Mouse (Mus musculus) neural tube, embryonic 11.5 days (tissue): ENCODE results near the gene Gbp7. TPM values are rescaled to one million over a fixed set of nuclear protein-coding genes. Genes with fewer than 3 reads are reported as not detected.
"Not testable (repeated sequence)": the region's sequence is repeated elsewhere in the genome, so short reads cannot be mapped to it uniquely, and the experiment has no call there.

Experiments
- ATAC-seq: fragments of 200-750 bp; cut with Nextera tagmentation; 2 replicates; pipeline ENCODE4 v1.8.0; 2017; ENCODE audit warnings: moderate number of reproducible peaks, mild to moderate bottlenecking, moderate TSS enrichment, moderate library complexity; ENCODE audit not compliant: insufficient read depth, low FRiP score, low TSS enrichment
- DNase-seq: peaks from one replicate; pipeline ENCODE4 v3.0.0-alpha.2; 2015; ENCODE audit warnings: low spot score
- H3K27ac ChIP-seq: fragments of 300-500 bp; sonication (generic); 2 replicates; pipeline ENCODE4 v1.5.1; 2014; ENCODE audit warnings: low read depth, mild to moderate bottlenecking, low read length
- H3K27me3 ChIP-seq: fragments of 300-500 bp; sonication (generic); 2 replicates; pipeline ENCODE4 v1.6.1; 2014; ENCODE audit warnings: mild to moderate bottlenecking, low read length, mixed read lengths; ENCODE audit not compliant: control insufficient read depth, insufficient read depth
- H3K36me3 ChIP-seq: fragments of 300-500 bp; sonication (generic); 2 replicates; pipeline ENCODE4 v1.6.1; 2014; ENCODE audit warnings: mild to moderate bottlenecking, low read length, moderate library complexity, mixed read lengths; ENCODE audit not compliant: control insufficient read depth, insufficient read depth
- H3K4me1 ChIP-seq: fragments of 300-500 bp; sonication (generic); 2 replicates; pipeline ENCODE4 v1.6.1; 2014; ENCODE audit warnings: low read length, mixed read lengths; ENCODE audit not compliant: control insufficient read depth, insufficient read depth
- H3K4me2 ChIP-seq: fragments of 300-500 bp; sonication (generic); 2 replicates; pipeline ENCODE4 v1.6.1; 2014; ENCODE audit warnings: low read depth, mild to moderate bottlenecking, moderate library complexity
- H3K4me3 ChIP-seq: fragments of 300-500 bp; sonication (generic); 2 replicates; pipeline ENCODE4 v1.5.1; 2014; ENCODE audit warnings: low read depth, low read length
- H3K9ac ChIP-seq: fragments of 300-500 bp; sonication (generic); 2 replicates; pipeline ENCODE4 v1.6.1; 2014; ENCODE audit warnings: mild to moderate bottlenecking, low read length
- H3K9me3 ChIP-seq: fragments of 300-500 bp; sonication (generic); 2 replicates; pipeline ENCODE4 v1.6.1; 2016; ENCODE audit warnings: low read length; ENCODE audit not compliant: control insufficient read depth
- WGBS: fragments of 180-500 bp; shearing (Covaris S2); extraction: QIAGEN DNeasy Blood & Tissue Kit; methylation state at CpG from one replicate; pipeline ENCODE4 v1.1.7; 2014; 5-methylcytosine and 5-hydroxymethylcytosine counted together
- polyA plus RNA-seq: library from polyadenylated mRNA; unstranded; fragments of >200 nt; fragmentation: Nextera tagmentation; extraction: Ambion mirVana; gene quantifications from 2 replicates; pipeline ENCODE4 v1.2.1, GENCODE M21; 2014

Gbp7 gene
- polyA plus RNA-seq, 1 experiment from 2014 or later = 0.64 TPM

DNA sequence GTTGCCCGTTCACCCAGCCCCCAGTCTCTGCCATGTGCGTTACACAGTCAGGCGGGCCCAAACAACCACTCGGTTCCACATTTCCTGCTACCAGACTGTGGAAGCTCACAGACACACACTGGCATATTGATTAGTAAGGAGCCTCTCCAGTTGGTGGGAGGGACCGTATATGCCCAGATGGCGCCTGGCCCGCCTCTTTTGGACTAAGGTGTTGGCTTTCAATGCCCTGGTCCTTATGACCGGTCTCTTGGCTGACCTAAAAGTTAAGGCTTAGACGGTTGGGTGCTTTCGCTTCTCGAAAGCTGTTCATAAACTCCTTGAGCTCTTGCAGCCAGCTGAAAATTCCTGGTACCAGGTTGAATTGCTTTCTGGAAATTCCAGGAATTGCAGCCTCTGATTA is 25.5 kb downstream of the Gbp7 start:
- Histone ChIP-seq H3K4me1 (no peaks in the 10 kb centered on the region), H3K36me3 (no peaks in the 10 kb centered on the region), H3K27ac (no peak overlapping the region), H3K4me3 (no peak overlapping the region), H3K27me3 (no peaks in the 10 kb centered on the region), H3K4me2 (no peak overlapping the region), H3K9ac (no peak overlapping the region), H3K9me3 (no peaks in the 10 kb centered on the region)
- WGBS = 88% methylated on average over 11 of the region's 11 CpGs
- ATAC-seq (no peak), DNase-seq (no peak)

DNA sequence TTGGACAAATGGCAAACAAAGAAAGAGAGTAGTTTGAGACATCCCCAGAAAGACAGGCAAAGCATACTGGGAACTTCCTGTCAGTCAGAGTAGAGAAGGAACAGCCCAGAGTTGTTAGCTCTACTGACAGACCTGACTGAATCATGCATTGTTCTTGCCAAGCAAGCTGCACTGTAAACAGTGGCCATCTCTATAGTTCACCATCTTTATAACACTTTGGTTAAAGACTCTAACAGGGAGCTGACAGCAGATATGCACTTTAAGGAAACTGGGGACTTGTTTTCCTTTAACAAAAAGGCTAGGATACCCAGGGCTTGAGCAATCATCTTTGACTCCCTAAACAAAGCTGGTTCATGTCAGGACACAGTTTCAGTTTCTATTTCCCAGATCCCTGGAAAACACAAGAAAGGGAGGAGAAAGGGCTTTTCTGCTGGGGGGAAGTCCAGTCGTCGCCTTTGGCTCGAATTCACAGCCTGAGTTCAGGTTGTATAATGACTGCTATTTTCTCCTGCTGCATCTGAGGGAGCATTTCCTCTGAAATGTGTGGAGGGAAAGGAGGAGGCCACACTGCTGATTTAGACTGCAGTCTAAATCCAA is 29.6 kb downstream of the Gbp7 start, which contains the start of gene Gbp3:
Gene Gbp3 (plus strand): TSS at position 395 of the 597 bp plus-strand sequence.
- no peak for ATAC-seq
- DNase-seq = no peak
- H3K9ac ChIP-seq = no peak within 1 kb of the TSS
- H3K27ac ChIP-seq = no peak within 1 kb of the TSS
- peak within 1 kb of the TSS; percentile 33 for H3K4me2 ChIP-seq
- H3K9me3 ChIP-seq = no peaks in the 10 kb centered on the region
- no peaks in the 10 kb centered on the region for H3K27me3 ChIP-seq
- H3K4me1 ChIP-seq = no peaks in the 10 kb centered on the region
- H3K4me3 ChIP-seq = peak within 1 kb of the TSS; percentile 15; the same call in 1 of the 2 replicates
- WGBS = 40% methylated on average over 3 of the region's 3 CpGs
- no peaks in the 10 kb centered on the region for H3K36me3 ChIP-seq

DNA sequence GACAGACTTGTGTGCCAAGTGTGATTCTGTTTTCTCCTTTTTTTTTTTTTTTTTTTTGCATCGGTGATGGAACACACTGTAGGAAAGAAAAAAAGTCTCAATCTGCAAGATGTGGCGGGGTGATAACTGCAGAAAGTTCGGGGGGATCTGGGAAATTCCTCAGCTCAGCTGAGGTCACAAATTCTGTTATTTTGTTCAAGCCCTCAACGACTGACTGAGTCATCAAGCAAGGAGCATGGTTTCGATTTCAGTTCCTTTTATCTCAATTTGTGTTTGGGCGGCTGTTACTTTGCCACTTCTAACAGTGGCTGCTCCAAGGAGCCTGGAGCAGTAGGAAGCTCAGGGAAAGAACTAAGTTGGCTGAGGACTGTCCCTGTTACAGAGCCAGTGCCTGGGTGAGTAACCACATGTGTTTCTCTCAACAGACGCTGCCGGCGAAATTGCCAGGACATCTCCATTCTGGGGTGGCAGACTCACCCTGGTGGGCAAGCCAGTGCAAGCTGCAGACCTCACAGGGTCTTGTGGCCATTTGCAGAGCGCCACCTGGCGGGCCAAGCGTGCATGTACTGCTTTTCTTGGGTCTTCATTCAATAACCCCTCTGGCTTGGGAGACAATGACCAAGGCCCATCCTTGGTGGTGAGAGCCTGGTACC is 30.3 kb downstream of the Gbp7 start:
- Histone ChIP-seq H3K36me3 (no peaks in the 10 kb centered on the region), H3K4me1 (no peaks in the 10 kb centered on the region), H3K4me3 (peak overlapping the region; percentile 15; the same call in 1 of the 2 replicates), H3K9ac (no peak overlapping the region), H3K9me3 (no peaks in the 10 kb centered on the region), H3K4me2 (peak overlapping the region; percentile 33), H3K27ac (no peak overlapping the region), H3K27me3 (no peaks in the 10 kb centered on the region)
- DNase-seq = peak; percentile 92
- WGBS = 20% methylated on average over 12 of the region's 12 CpGs
- peak; percentile 91 for ATAC-seq

DNA sequence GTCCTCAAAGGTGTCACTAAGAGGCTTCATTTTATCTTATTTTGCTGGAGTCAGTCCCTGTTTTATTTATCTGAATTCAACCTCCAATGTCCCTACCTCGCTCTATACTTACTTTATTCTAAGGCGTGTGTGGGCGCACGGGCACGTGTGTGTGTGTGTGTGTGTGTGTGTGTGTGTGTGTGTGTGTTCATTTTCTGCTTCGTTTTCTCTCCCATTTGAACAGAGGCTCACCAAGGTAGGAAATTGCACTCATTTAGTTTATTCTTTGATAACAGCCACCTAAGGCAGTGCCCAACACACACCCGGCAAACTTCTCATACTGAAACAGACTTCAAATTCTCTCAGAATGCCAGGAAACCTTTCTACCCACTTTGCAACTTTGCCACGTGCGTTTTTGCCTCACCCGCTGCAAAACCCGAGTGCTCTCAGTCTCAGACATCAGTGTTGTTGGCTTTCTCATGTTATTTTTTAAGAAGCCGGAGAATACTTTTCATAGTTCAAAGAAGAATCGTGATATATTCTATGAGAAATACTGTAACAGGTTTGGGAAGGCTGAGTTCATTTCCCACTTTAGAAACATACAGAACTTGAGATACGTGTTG is 31.0 kb downstream of the Gbp7 start:
- Histone ChIP-seq H3K4me2 (no peak overlapping the region), H3K27ac (no peak overlapping the region), H3K9me3 (no peaks in the 10 kb centered on the region), H3K27me3 (no peaks in the 10 kb centered on the region), H3K36me3 (no peaks in the 10 kb centered on the region), H3K9ac (no peak overlapping the region), H3K4me3 (no peak overlapping the region), H3K4me1 (no peaks in the 10 kb centered on the region)
- DNase-seq (no peak), ATAC-seq (no peak)
- WGBS = 91% methylated on average over 14 of the region's 14 CpGs

DNA sequence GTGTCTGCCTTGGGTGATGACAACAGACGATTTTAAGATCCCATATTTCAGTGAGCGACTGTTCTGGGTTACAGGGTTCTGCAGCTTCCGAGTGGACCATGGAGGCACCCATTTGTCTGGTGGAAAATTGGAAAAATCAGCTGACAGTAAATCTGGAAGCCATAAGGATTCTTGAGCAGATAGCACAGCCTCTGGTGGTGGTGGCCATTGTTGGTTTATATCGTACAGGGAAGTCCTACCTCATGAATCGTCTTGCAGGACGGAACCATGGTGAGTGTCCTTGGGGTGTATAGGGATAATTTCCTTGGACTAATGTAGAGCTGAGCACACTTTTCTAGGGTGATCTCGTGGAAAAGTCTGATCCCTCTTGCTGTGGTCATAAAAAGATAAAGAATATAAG is 31.5 kb downstream of the Gbp7 start:
- Histone ChIP-seq H3K4me1 (no peaks in the 10 kb centered on the region), H3K4me2 (no peak overlapping the region), H3K4me3 (no peak overlapping the region), H3K9ac (no peak overlapping the region), H3K27me3 (no peaks in the 10 kb centered on the region), H3K36me3 (no peaks in the 10 kb centered on the region), H3K9me3 (no peaks in the 10 kb centered on the region), H3K27ac (no peak overlapping the region)
- no peak for DNase-seq
- WGBS = 85% methylated on average over 7 of the region's 7 CpGs
- ATAC-seq = no peak

DNA sequence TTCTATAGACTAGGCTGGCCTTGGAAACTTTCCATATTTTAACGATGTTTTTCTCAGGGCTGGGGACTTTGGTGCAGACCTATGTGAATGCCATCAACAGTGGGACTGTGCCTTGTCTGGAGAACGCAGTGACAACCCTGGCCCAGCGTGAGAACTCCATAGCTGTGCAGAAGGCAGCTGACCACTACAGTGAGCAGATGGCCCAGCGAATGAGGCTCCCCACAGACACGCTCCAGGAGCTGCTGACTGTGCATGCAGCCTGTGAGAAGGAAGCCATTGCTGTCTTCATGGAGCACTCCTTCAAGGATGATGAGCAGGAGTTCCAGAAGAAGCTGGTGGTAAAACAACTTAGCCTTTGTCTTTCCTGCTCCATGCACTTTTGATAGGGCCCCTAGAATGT is 37.3 kb downstream of the Gbp7 start:
- not testable (repeated sequence) for H3K4me1 ChIP-seq, H3K27ac ChIP-seq, H3K9ac ChIP-seq, ATAC-seq, DNase-seq, H3K4me3 ChIP-seq, H3K4me2 ChIP-seq, H3K27me3 ChIP-seq, H3K9me3 ChIP-seq, H3K36me3 ChIP-seq
- 70% methylated on average over 5 of the region's 5 CpGs for WGBS

DNA sequence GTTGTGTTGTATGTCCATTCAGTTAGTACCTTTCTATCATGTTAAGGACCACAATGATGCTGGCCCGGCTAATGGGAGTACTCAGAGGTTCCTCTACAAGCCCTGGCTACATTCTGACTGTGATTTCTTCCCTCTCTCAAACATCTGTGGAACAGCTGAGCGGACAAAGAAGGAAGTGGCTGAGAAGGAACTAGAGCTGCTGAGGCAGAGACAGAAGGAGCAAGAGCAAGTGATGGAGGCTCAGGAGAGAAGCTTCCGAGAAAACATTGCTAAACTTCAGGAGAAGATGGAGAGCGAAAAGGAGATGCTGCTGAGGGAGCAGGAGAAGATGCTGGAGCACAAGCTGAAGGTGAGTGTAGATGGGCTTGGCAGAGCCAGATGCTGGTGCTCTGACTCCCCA is 40.6 kb downstream of the Gbp7 start:
- ATAC-seq = no peak
- Histone ChIP-seq H3K4me1 (no peaks in the 10 kb centered on the region), H3K9me3 (no peaks in the 10 kb centered on the region), H3K27me3 (no peaks in the 10 kb centered on the region), H3K27ac (no peak overlapping the region), H3K36me3 (no peaks in the 10 kb centered on the region), H3K4me3 (no peak overlapping the region), H3K4me2 (no peak overlapping the region), H3K9ac (no peak overlapping the region)
- 88% methylated on average over 4 of the region's 4 CpGs for WGBS
- DNase-seq = no peak

DNA sequence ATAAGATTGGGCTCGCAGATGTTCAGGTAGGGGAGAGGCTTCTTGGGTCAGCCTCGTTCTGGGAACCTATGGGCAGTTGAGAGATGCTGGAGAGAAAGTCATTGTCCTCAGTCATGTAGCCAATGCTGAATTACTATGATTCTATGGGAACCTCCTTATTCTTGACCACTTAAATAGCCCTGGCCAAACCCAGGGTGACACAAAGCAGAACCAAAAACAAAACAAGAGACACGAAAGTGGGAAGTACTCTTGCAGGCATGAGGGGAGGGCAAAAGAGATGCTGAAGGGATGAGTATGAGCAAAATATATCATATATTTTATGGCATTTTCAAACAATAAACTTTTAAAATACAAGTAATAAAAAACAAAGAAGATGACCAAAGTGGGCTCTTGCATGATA is 47.0 kb downstream of the Gbp7 start:
- Histone ChIP-seq H3K4me2 (no peak overlapping the region), H3K4me3 (no peak overlapping the region), H3K36me3 (no peaks in the 10 kb centered on the region), H3K9ac (no peak overlapping the region), H3K27ac (no peak overlapping the region), H3K9me3 (no peaks in the 10 kb centered on the region), H3K4me1 (no peaks in the 10 kb centered on the region), H3K27me3 (no peaks in the 10 kb centered on the region)
- ATAC-seq (no peak), DNase-seq (no peak)
- 84% methylated on average over 3 of the region's 3 CpGs for WGBS

DNA sequence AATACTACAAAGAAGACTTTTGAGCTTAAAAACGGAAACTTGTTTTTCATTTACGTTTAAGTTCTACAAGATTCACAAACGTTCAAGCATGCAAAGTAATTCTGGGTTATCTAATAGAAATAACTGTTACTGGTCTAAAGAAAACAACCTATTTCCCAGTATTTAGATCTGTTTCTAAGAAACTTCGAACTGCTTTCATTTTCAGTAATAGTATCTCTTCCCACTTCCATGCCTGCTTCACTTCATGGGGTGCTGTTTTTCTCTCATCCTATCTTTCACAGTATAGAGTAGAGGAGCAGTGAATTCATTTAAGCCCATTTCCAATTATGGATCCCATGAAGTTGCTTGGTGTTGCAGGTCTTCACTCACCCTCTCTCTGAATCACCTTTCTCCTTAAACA is 48.2 kb downstream of the Gbp7 start:
- Histone ChIP-seq H3K27me3 (no peaks in the 10 kb centered on the region), H3K4me1 (no peaks in the 10 kb centered on the region), H3K4me3 (no peak overlapping the region), H3K9ac (no peak overlapping the region), H3K36me3 (no peaks in the 10 kb centered on the region), H3K9me3 (no peaks in the 10 kb centered on the region), H3K4me2 (no peak overlapping the region), H3K27ac (no peak overlapping the region)
- no peak for DNase-seq
- ATAC-seq = no peak
- 91% methylated on average over 4 of the region's 4 CpGs for WGBS
